Mouse (Mus musculus) hindbrain, embryonic 13.5 days (tissue): ENCODE measurements at regions not wholly inside any gene's neighbourhood (a gene's known extent, or its start where the extent isn't known, plus 50 kb on each side); places are given as distances from the start of the nearest gene placed in this dataset.

Source experiments
- ATAC-seq: fragments of 200-750 bp; cut with Nextera tagmentation; 2 replicates; pipeline ENCODE4 v1.8.0; 2017; ENCODE audit warnings: moderate TSS enrichment; ENCODE audit not compliant: low FRiP score
- H3K27ac ChIP-seq: fragments of 300-500 bp; sonication (generic); 2 replicates; pipeline ENCODE4 v1.5.1; 2015; ENCODE audit warnings: inconsistent platforms, mild to moderate bottlenecking, moderate library complexity
- H3K27me3 ChIP-seq: fragments of 300-500 bp; sonication (generic); 2 replicates; pipeline ENCODE4 v1.6.1; 2015; ENCODE audit warnings: mild to moderate bottlenecking, inconsistent platforms
- H3K36me3 ChIP-seq: fragments of 300-500 bp; sonication (generic); 2 replicates; pipeline ENCODE4 v1.6.1; 2015; ENCODE audit warnings: mild to moderate bottlenecking, inconsistent platforms
- H3K4me1 ChIP-seq: fragments of 300-500 bp; sonication (generic); replicated peaks from 2 replicates; pipeline ENCODE4 v1.6.1; 2015; ENCODE audit warnings: inconsistent platforms
- H3K4me2 ChIP-seq: fragments of 300-500 bp; sonication (generic); 2 replicates; pipeline ENCODE4 v1.6.1; 2015; ENCODE audit warnings: inconsistent platforms, mild to moderate bottlenecking, moderate library complexity
- H3K4me3 ChIP-seq: fragments of 300-500 bp; sonication (generic); 2 replicates; pipeline ENCODE4 v1.5.1; 2015; ENCODE audit warnings: mild to moderate bottlenecking, inconsistent platforms
- H3K9ac ChIP-seq: fragments of 300-500 bp; sonication (generic); 2 replicates; pipeline ENCODE4 v1.6.1; 2015; ENCODE audit warnings: mild to moderate bottlenecking, inconsistent platforms
- H3K9me3 ChIP-seq: fragments of 300-500 bp; sonication (generic); 2 replicates; pipeline ENCODE4 v1.6.1; 2016; ENCODE audit warnings: inconsistent platforms
- WGBS: fragments of 180-500 bp; shearing (Covaris S2); methylation state at CpG from one replicate; pipeline ENCODE4 v1.1.7; 2015; 5-methylcytosine and 5-hydroxymethylcytosine counted together

GRCm38 (mm10) chr7:37359473-37359872 lies 414.0 kb downstream of the Zfp536 start:
- Histone ChIP-seq H3K27ac (no peak overlapping the region), H3K9me3 (no peaks in the 10 kb centered on the region), H3K4me3 (no peak overlapping the region), H3K4me1 (peaks cover 46% of the 10 kb centered on the region), H3K36me3 (no peaks in the 10 kb centered on the region), H3K27me3 (0 out of 2 replicates have a peak, but pooled peaks cover 3% of the 10 kb centered on the region), H3K9ac (no peak overlapping the region), H3K4me2 (no peak overlapping the region)
- ATAC-seq, result no peak
- 71% methylated on average over 8 of the region's 8 CpGs for WGBS

GRCm38 (mm10) chr7:37360171-37360570 lies 413.3 kb downstream of the Zfp536 start:
- H3K27ac ChIP-seq, result no peak overlapping the region
- no peaks in the 10 kb centered on the region for H3K36me3 ChIP-seq
- ATAC-seq, result no peak
- H3K4me1 ChIP-seq, result peaks cover 48% of the 10 kb centered on the region
- no peak overlapping the region for H3K4me3 ChIP-seq
- H3K27me3 ChIP-seq, result 0 out of 2 replicates have a peak, but pooled peaks cover 3% of the 10 kb centered on the region
- H3K9me3 ChIP-seq, result no peaks in the 10 kb centered on the region
- no peak overlapping the region for H3K9ac ChIP-seq
- no peak overlapping the region for H3K4me2 ChIP-seq
- WGBS, result 7% methylated on average over 3 of the region's 3 CpGs

GRCm38 (mm10) chr7:37361802-37362441 lies 411.5 kb downstream of the Zfp536 start:
- H3K9ac ChIP-seq, result no peak overlapping the region; the same call in 1 of the 2 replicates
- no peaks in the 10 kb centered on the region for H3K9me3 ChIP-seq
- H3K4me3 ChIP-seq, result peak overlapping the region; percentile 11; the same call in 1 of the 2 replicates
- peak overlapping the region; percentile 46 for H3K4me2 ChIP-seq
- 0 out of 2 replicates have a peak, but pooled peaks cover 3% of the 10 kb centered on the region for H3K27me3 ChIP-seq
- H3K4me1 ChIP-seq, result peaks cover 48% of the 10 kb centered on the region
- WGBS, result 6% methylated on average over 16 of the region's 16 CpGs
- no peaks in the 10 kb centered on the region for H3K36me3 ChIP-seq
- ATAC-seq, result 0 out of 2 replicates have a peak, but pooled peaks have one; percentile 15
- peak overlapping the region; percentile 73 for H3K27ac ChIP-seq

GRCm38 (mm10) chr7:37362879-37363278 lies 410.6 kb downstream of the Zfp536 start:
- peaks cover 43% of the 10 kb centered on the region for H3K4me1 ChIP-seq

DNA sequence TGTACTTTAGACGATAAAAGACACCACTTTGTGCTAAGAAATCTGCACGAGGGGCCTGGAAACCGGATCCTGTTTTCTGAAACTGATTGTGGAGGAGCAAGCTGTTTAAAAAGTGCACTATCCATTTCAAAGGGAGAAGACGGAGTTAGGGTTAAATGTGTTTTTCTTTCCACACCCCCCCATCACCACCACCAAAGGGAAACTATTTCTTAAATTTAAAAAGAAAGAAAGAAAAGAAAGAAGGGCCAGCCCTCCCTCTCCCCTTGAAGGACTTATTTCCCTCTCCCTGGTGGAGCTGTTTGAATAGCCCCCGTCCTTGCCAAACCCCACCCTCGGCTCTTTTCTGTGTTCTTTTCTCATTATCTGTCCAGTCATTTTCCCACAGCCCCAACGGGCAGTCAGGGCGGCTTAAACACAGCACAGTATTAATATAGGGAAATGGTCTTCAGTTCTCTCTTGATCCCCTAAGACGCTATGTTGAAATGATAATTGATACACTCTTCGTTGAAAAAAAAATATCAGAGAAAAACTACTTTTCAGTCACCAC lies 409.7 kb downstream of the Zfp536 start:
- peak overlapping the region; percentile 32 for H3K4me2 ChIP-seq

More at GRCm38 (mm10) chr7:37362879-37363278, 410.6 kb downstream of the Zfp536 start:
- H3K36me3 ChIP-seq, result no peaks in the 10 kb centered on the region
- peak overlapping the region; percentile 46; the same call in 1 of the 2 replicates for H3K4me2 ChIP-seq
- H3K9me3 ChIP-seq, result no peaks in the 10 kb centered on the region
- H3K27ac ChIP-seq, result peak overlapping the region; percentile 61
- ATAC-seq, result no peak
- 0 out of 2 replicates have a peak, but pooled peaks cover 3% of the 10 kb centered on the region for H3K27me3 ChIP-seq
- 31% methylated on average over 8 of the region's 8 CpGs for whole genome bisulfite sequencing
- H3K4me3 ChIP-seq, result no peak overlapping the region
- no peak overlapping the region for H3K9ac ChIP-seq

GRCm38 (mm10) chr7:37364221-37364620 lies 409.2 kb downstream of the Zfp536 start:
- Histone ChIP-seq H3K4me2 (peak overlapping the region; percentile 32; the same call in 1 of the 2 replicates), H3K36me3 (no peaks in the 10 kb centered on the region), H3K4me1 (peaks cover 39% of the 10 kb centered on the region), H3K9me3 (no peaks in the 10 kb centered on the region), H3K4me3 (no peak overlapping the region), H3K27me3 (0 out of 2 replicates have a peak, but pooled peaks cover 3% of the 10 kb centered on the region), H3K9ac (no peak overlapping the region), H3K27ac (peak overlapping the region; percentile 55; the same call in 1 of the 2 replicates)
- 14% methylated on average over 9 of the region's 9 CpGs for WGBS
- no peak for ATAC-seq

More for the DNA sequence above, 409.7 kb downstream of the Zfp536 start:
- peaks cover 39% of the 10 kb centered on the region for H3K4me1 ChIP-seq
- WGBS, result 6% methylated on average over 10 of the region's 10 CpGs
- peak overlapping the region; percentile 61 for H3K27ac ChIP-seq
- no peak overlapping the region; the same call in 1 of the 2 replicates for H3K9ac ChIP-seq
- H3K27me3 ChIP-seq, result 0 out of 2 replicates have a peak, but pooled peaks cover 3% of the 10 kb centered on the region
- H3K36me3 ChIP-seq, result no peaks in the 10 kb centered on the region
- no peaks in the 10 kb centered on the region for H3K9me3 ChIP-seq
- no peak for ATAC-seq
- H3K4me3 ChIP-seq, result no peak overlapping the region

DNA sequence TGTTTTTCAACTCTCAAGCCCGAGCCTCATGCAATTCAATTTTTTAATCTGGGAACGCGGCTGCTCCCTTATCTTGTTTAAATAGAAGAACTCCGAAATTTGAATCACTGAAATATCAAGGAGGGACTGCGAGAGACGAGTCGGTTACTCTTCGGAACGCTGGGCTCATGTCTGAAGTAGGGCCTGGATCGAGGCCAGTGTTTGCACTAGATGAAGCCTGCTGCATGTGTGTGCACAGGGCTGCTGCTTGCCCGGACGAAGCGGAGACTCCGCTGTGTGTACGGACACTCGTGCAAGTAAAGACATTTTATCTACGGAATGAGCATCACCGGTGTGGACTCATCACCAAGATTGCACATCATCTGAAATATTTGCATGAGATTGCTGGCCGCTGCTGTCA lies 407.4 kb downstream of the Zfp536 start:
- 85% methylated on average over 19 of the region's 19 CpGs for WGBS
- Histone ChIP-seq H3K4me1 (peaks cover 33% of the 10 kb centered on the region), H3K4me3 (no peak overlapping the region), H3K9ac (no peak overlapping the region), H3K27ac (no peak overlapping the region), H3K4me2 (no peak overlapping the region), H3K27me3 (no peaks in the 10 kb centered on the region), H3K36me3 (no peaks in the 10 kb centered on the region), H3K9me3 (no peaks in the 10 kb centered on the region)
- no peak for ATAC-seq

- WGBS, result 35% methylated on average over 4 of the region's 4 CpGs
- ATAC-seq, result no peak
Measured at GRCm38 (mm10) chr7:37369698-37370097, 403.7 kb downstream of the Zfp536 start.

DNA sequence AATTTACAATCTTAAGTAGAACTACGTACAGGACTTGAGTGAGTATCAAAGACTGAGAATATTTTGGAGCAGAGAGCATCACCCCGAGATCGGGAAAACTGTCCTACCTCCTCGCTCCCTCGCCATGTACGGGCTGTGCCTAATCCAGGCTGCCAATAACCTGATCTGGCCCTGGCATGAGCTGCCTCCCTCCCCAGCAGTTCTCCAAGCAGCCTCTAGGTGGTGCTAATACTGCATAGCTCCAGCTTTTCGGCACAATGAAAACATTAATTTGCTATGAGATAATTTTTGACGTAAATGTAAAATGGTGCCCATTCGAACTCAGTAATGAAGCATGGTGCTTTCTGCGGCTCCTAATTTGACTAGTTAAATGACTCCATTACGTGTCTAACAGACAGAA lies 399.6 kb downstream of the Zfp536 start:
- Histone ChIP-seq H3K27ac (peak overlapping the region; percentile 48; the same call in 1 of the 2 replicates), H3K4me3 (peak overlapping the region; percentile 20; the same call in 1 of the 2 replicates)

More at GRCm38 (mm10) chr7:37369698-37370097, 403.7 kb downstream of the Zfp536 start:
- no peaks in the 10 kb centered on the region for H3K9me3 ChIP-seq
- peaks cover 4% of the 10 kb centered on the region; the same call in 1 of the 2 replicates for H3K4me1 ChIP-seq
- H3K4me3 ChIP-seq, result no peak overlapping the region
- H3K27me3 ChIP-seq, result no peaks in the 10 kb centered on the region
- no peak overlapping the region for H3K27ac ChIP-seq
- H3K4me2 ChIP-seq, result no peak overlapping the region
- H3K9ac ChIP-seq, result no peak overlapping the region
- H3K36me3 ChIP-seq, result no peaks in the 10 kb centered on the region

DNA sequence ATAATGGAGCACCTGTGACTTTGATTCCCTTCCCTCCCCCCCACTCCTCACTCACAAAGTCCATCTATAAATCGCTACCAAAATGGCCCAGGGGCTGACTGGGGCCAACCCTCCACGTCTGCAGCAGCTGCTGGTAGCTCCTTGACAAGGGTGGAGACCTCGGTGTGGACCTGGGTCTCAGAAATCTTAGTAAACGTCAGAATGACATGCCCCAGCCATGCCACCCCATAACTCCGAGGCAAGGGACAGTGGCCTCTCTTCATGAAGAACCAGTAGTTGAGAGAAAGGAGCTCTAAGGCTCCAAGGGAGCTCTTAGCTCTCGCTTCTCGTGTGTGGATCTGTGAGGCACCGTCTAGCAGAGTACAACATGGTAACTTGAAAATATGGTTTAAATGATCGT lies 398.4 kb downstream of the Zfp536 start:
- ATAC-seq, result no peak
- no peaks in the 10 kb centered on the region for H3K9me3 ChIP-seq
- H3K9ac ChIP-seq, result no peak overlapping the region
- H3K4me1 ChIP-seq, result peaks cover 33% of the 10 kb centered on the region
- no peaks in the 10 kb centered on the region for H3K27me3 ChIP-seq
- no peak overlapping the region for H3K27ac ChIP-seq
- H3K4me2 ChIP-seq, result no peak overlapping the region
- H3K4me3 ChIP-seq, result no peak overlapping the region
- no peaks in the 10 kb centered on the region for H3K36me3 ChIP-seq
- 50% methylated on average over 9 of the region's 9 CpGs for WGBS

More for the DNA sequence above, 399.6 kb downstream of the Zfp536 start:
- Histone ChIP-seq H3K4me2 (peak overlapping the region; percentile 43), H3K36me3 (no peaks in the 10 kb centered on the region), H3K9ac (no peak overlapping the region), H3K4me1 (peaks cover 33% of the 10 kb centered on the region), H3K9me3 (no peaks in the 10 kb centered on the region), H3K27me3 (no peaks in the 10 kb centered on the region)
- ATAC-seq, result peak; percentile 68
- WGBS, result 11% methylated on average over 11 of the region's 11 CpGs

- Histone ChIP-seq H3K4me1 (peaks cover 33% of the 10 kb centered on the region), H3K4me3 (no peak overlapping the region), H3K4me2 (no peak overlapping the region), H3K36me3 (no peaks in the 10 kb centered on the region), H3K9ac (peak overlapping the region; percentile 43; the same call in 1 of the 2 replicates), H3K9me3 (no peaks in the 10 kb centered on the region), H3K27me3 (no peaks in the 10 kb centered on the region), H3K27ac (peak overlapping the region; percentile 52; the same call in 1 of the 2 replicates)
- 68% methylated on average over 11 of the region's 11 CpGs for WGBS
- ATAC-seq, result no peak
Measured at GRCm38 (mm10) chr7:37375591-37375990, 397.9 kb downstream of the Zfp536 start.

DNA sequence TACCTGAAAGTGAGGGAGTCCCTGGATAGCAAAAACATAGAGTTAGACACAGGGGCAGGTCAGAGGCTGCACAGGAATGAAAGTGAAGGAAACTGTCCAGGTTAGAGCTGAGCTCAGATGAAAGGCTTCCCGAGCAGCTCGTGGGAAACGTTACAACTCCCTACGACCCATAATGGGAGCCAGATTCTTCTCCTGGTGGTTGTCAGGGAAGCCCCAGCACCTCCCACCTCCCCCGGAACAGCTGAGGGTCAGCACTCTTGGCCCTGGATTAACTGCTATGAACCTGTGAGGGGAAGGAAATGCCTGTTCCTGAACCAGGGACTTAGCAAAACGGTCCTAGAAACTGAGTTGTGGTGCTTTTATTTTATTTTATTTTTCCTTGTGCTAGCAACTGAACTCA lies 397.2 kb downstream of the Zfp536 start:
- H3K4me1 ChIP-seq, result peaks cover 33% of the 10 kb centered on the region
- no peak for ATAC-seq

More for the DNA sequence above, 397.2 kb downstream of the Zfp536 start:
- no peaks in the 10 kb centered on the region for H3K27me3 ChIP-seq
- H3K4me3 ChIP-seq, result no peak overlapping the region
- no peaks in the 10 kb centered on the region for H3K36me3 ChIP-seq
- H3K27ac ChIP-seq, result peak overlapping the region; percentile 52; the same call in 1 of the 2 replicates
- no peak overlapping the region for H3K4me2 ChIP-seq
- 8% methylated on average over 6 of the region's 6 CpGs for WGBS
- no peaks in the 10 kb centered on the region for H3K9me3 ChIP-seq
- peak overlapping the region; percentile 43; the same call in 1 of the 2 replicates for H3K9ac ChIP-seq
